Mouse (Mus musculus) MEL (cell line): ENCODE measurements around the gene Dlg2. TPM values are rescaled to one million over a fixed set of nuclear protein-coding genes. Genes with fewer than 3 reads are reported as not detected.

Source experiments
- DNase-seq: peaks from one replicate; pipeline ENCODE4 v3.0.0; 2011; ENCODE audit warnings: low read depth, low spot score
- H3K27ac ChIP-seq: 2 replicates; pipeline ENCODE4 v1.5.1; 2012; ENCODE audit warnings: low read depth, mild to moderate bottlenecking, control low read depth, low read length, moderate library complexity; ENCODE audit not compliant: control insufficient read depth
- H3K27me3 ChIP-seq, 2 experiments: fragments of 150-350 bp in 1 of 2; sonication (generic) in 1 of 2; 2 replicates each; pipeline ENCODE4 v1.6.1; 2012; ENCODE audit warnings: low read length in 2 of 2, mild to moderate bottlenecking in 2 of 2, improper control_type of control experiment in 1 of 2, moderate library complexity in 1 of 2; ENCODE audit not compliant: insufficient read depth in 2 of 2, control insufficient read depth in 1 of 2
- H3K36me3 ChIP-seq, 2 experiments: 2 replicates each; pipeline ENCODE4 v1.6.1; 2012 to 2014; ENCODE audit warnings: low read length in 2 of 2, improper control_type of control experiment in 1 of 2, inconsistent platforms in 1 of 2, mild to moderate bottlenecking in 1 of 2; ENCODE audit not compliant: insufficient read depth in 2 of 2, control insufficient read depth in 1 of 2
- H3K4me1 ChIP-seq, 2 experiments: fragments of 150-350 bp in 1 of 2; sonication (generic) in 1 of 2; 2 replicates each; pipeline ENCODE4 v1.6.1; 2012; ENCODE audit warnings: low read length in 2 of 2, improper control_type of control experiment in 1 of 2, mild to moderate bottlenecking in 1 of 2; ENCODE audit not compliant: insufficient read depth in 2 of 2, control insufficient read depth in 1 of 2
- H3K4me3 ChIP-seq, 2 experiments: fragments of 150-350 bp in 1 of 2; sonication (generic) in 1 of 2; 2 replicates each; pipeline ENCODE4 v1.5.1; 2012; ENCODE audit warnings: low read depth in 2 of 2, low read length in 2 of 2, mild to moderate bottlenecking in 2 of 2, moderate library complexity in 2 of 2, control low read depth in 1 of 2, improper control_type of control experiment in 1 of 2; ENCODE audit not compliant: control insufficient read depth in 1 of 2, insufficient read depth in 1 of 2
- H3K79me2 ChIP-seq: 2 replicates; pipeline ENCODE4 v1.6.1; 2012; ENCODE audit warnings: mild to moderate bottlenecking, low read length, moderate library complexity; ENCODE audit not compliant: control insufficient read depth, poor library complexity, insufficient read depth
- H3K9ac ChIP-seq: 2 replicates; pipeline ENCODE4 v1.6.1; 2012; ENCODE audit warnings: low read depth, mild to moderate bottlenecking, control low read depth, low read length, moderate library complexity; ENCODE audit not compliant: control insufficient read depth, poor library complexity, severe bottlenecking
- H3K9me3 ChIP-seq: fragments of 150-350 bp; sonication (generic); replicated peaks from 2 replicates; pipeline ENCODE4 v1.6.1; 2012; ENCODE audit warnings: mild to moderate bottlenecking, low read length, improper control_type of control experiment, moderate library complexity; ENCODE audit not compliant: insufficient read depth
- BHLHE40 ChIP-seq: IDR thresholded peaks from 2 replicates; pipeline ENCODE4 v1.6.1; 2012; ENCODE audit warnings: low read depth, mild to moderate bottlenecking, inconsistent platforms, low read length, improper control_type of control experiment, borderline replicate concordance
- CHD1 ChIP-seq: IDR thresholded peaks from 2 replicates; pipeline ENCODE4 v1.6.1; 2012; ENCODE audit warnings: low read depth, mild to moderate bottlenecking, inconsistent platforms, low read length, improper control_type of control experiment
- CHD2 ChIP-seq: IDR thresholded peaks from 2 replicates; pipeline ENCODE4 v1.6.1; 2011; ENCODE audit warnings: low read length, improper control_type of control experiment
- E2F4 ChIP-seq: IDR thresholded peaks from 2 replicates; pipeline ENCODE4 v1.6.1; 2011; ENCODE audit warnings: low read depth, low read length, improper control_type of control experiment, borderline replicate concordance
- ELF1 ChIP-seq: IDR thresholded peaks from 2 replicates; pipeline ENCODE4 v1.6.1; 2014; ENCODE audit warnings: low read depth, mild to moderate bottlenecking, inconsistent platforms, low read length, improper control_type of control experiment, moderate library complexity
- GABPA ChIP-seq: IDR thresholded peaks from 2 replicates; pipeline ENCODE4 v1.6.1; 2012; ENCODE audit warnings: low read depth, mild to moderate bottlenecking, inconsistent platforms, low read length, improper control_type of control experiment, moderate library complexity
- HCFC1 ChIP-seq: IDR thresholded peaks from 2 replicates; pipeline ENCODE4 v1.6.1; 2012; ENCODE audit warnings: low read depth, mild to moderate bottlenecking, inconsistent platforms, low read length, improper control_type of control experiment, moderate library complexity
- JUND ChIP-seq: IDR thresholded peaks from 2 replicates; pipeline ENCODE4 v1.6.1; 2011; ENCODE audit warnings: low read depth, mild to moderate bottlenecking, improper control_type of control experiment, low read length
- MAX ChIP-seq: IDR thresholded peaks from 2 replicates; pipeline ENCODE4 v1.6.1; 2011; ENCODE audit warnings: low read length, improper control_type of control experiment
- MAZ ChIP-seq: IDR thresholded peaks from 2 replicates; pipeline ENCODE4 v1.6.1; 2012; ENCODE audit warnings: low read depth, mild to moderate bottlenecking, inconsistent platforms, low read length, improper control_type of control experiment
- MXI1 ChIP-seq: IDR thresholded peaks from 2 replicates; pipeline ENCODE4 v1.6.1; 2011; ENCODE audit warnings: mild to moderate bottlenecking, low read depth, low read length, improper control_type of control experiment
- MYB ChIP-seq: IDR thresholded peaks from 2 replicates; pipeline ENCODE4 v1.6.1; 2011; ENCODE audit warnings: mild to moderate bottlenecking, low read depth, low read length, improper control_type of control experiment
- MYC ChIP-seq: IDR thresholded peaks from 2 replicates; pipeline ENCODE4 v1.6.1; 2011; ENCODE audit warnings: low read depth, mild to moderate bottlenecking, low read length, improper control_type of control experiment, moderate library complexity
- NELFE ChIP-seq: IDR thresholded peaks from 2 replicates; pipeline ENCODE4 v1.6.1; 2011; ENCODE audit warnings: low read depth, low read length, improper control_type of control experiment
- POLR2A ChIP-seq, 2 experiments: IDR thresholded peaks; 2 replicates each; pipeline ENCODE4 v1.6.1; 2011 to 2012; ENCODE audit warnings: low read length in 2 of 2, mild to moderate bottlenecking in 2 of 2, control low read depth in 1 of 2, improper control_type of control experiment in 1 of 2, low read depth in 1 of 2, moderate library complexity in 1 of 2; ENCODE audit not compliant: control insufficient read depth in 1 of 2, insufficient read depth in 1 of 2, poor library complexity in 1 of 2
- POLR2AphosphoS2 ChIP-seq: IDR thresholded peaks from 2 replicates; pipeline ENCODE4 v1.6.1; 2011; ENCODE audit warnings: low read length, improper control_type of control experiment
- POLR2AphosphoS5 ChIP-seq: IDR thresholded peaks from 2 replicates; pipeline ENCODE4 v1.6.1; 2012; ENCODE audit warnings: low read depth, borderline replicate concordance, mild to moderate bottlenecking, inconsistent platforms, low read length, moderate library complexity, mixed read lengths
- SMC3 ChIP-seq: IDR thresholded peaks from 2 replicates; pipeline ENCODE4 v1.6.1; 2011; ENCODE audit warnings: low read depth, low read length, improper control_type of control experiment
- TAL1 ChIP-seq: IDR thresholded peaks from 2 replicates; pipeline ENCODE4 v1.6.1; 2012; ENCODE audit warnings: mild to moderate bottlenecking, inconsistent platforms, low read length, moderate library complexity, mixed read lengths
- TBP ChIP-seq: IDR thresholded peaks from 2 replicates; pipeline ENCODE4 v1.8.0; 2011; ENCODE audit warnings: low read depth, low read length, improper control_type of control experiment
- UBTF ChIP-seq: IDR thresholded peaks from 2 replicates; pipeline ENCODE4 v1.6.1; 2012; ENCODE audit warnings: low read depth, mild to moderate bottlenecking, inconsistent platforms, low read length, improper control_type of control experiment, moderate library complexity, borderline replicate concordance; ENCODE audit not compliant: insufficient read depth
- USF1 ChIP-seq: IDR thresholded peaks from 2 replicates; pipeline ENCODE4 v1.6.1; 2014; ENCODE audit warnings: low read depth, mild to moderate bottlenecking, inconsistent platforms, low read length, improper control_type of control experiment, moderate library complexity
- ZC3H11A ChIP-seq: IDR thresholded peaks from 2 replicates; pipeline ENCODE4 v1.6.1; 2012; ENCODE audit warnings: low read depth, mild to moderate bottlenecking, inconsistent platforms, low read length, improper control_type of control experiment
- ZMIZ1 ChIP-seq: IDR thresholded peaks from 2 replicates; pipeline ENCODE4 v1.6.1; 2012; ENCODE audit warnings: low read depth, mild to moderate bottlenecking, inconsistent platforms, low read length, improper control_type of control experiment, moderate library complexity
- polyA plus RNA-seq, 2 experiments: library from polyadenylated mRNA; stranded (reverse) in 1 of 2; unstranded in 1 of 2; fragments of >175 nt in 1 of 2; fragments of >200 nt in 1 of 2; gene quantifications; 2 replicates each; pipeline versions ENCODE4 v1.2.1 to v1.2.4; 2012; ENCODE audit warnings: low replicate concordance in 2 of 2, low read depth in 1 of 2; ENCODE audit not compliant: insufficient read length in 2 of 2, insufficient read depth in 1 of 2, missing spikeins in 1 of 2
- total RNA-seq: library from RNA; depleted of rRNA; stranded (reverse); fragments of 300-350 nt; gene quantifications from 2 replicates; pipeline ENCODE4 v1.2.3, GENCODE M21; 2012

The Dlg2 gene
- total and polyA plus RNA-seq, 3 experiments, result 0.04 TPM; not detected in 2

GRCm38 (mm10) chr7:92442082-92442481 is 1965.6 kb downstream of the Dlg2 start:
- Histone ChIP-seq H3K4me1 (no peaks in the 10 kb centered on the region), H3K27ac (no peak overlapping the region), H3K9me3 (no peaks in the 10 kb centered on the region), H3K27me3 (no peaks in the 10 kb centered on the region), H3K36me3 (no peaks in the 10 kb centered on the region), H3K4me3 (no peak overlapping the region), H3K79me2 (no peaks in the 10 kb centered on the region), H3K9ac (no peak overlapping the region)
- TF ChIP-seq POLR2AphosphoS5, result no peak
- no peak for TF ChIP-seq MAX
- no peak for TF ChIP-seq SMC3
- TF ChIP-seq E2F4, result no peak
- TF ChIP-seq CHD1, result no peak
- no peak for TF ChIP-seq CHD2
- TF ChIP-seq BHLHE40, result no peak
- TF ChIP-seq MYB, result no peak
- TF ChIP-seq MXI1, result no peak
- no peak for TF ChIP-seq ELF1
- TF ChIP-seq POLR2A (IDR thresholded peaks at IDR 0.05; ENCODE audit: control insufficient read depth in 1 of 2, insufficient read depth in 1 of 2, low read depth in 1 of 2, low read length in 2 of 2, poor library complexity in 1 of 2), result no peak
- no peak for TF ChIP-seq UBTF
- no peak for TF ChIP-seq ZC3H11A
- TF ChIP-seq ZMIZ1, result no peak
- no peak for DNase-seq

DNA sequence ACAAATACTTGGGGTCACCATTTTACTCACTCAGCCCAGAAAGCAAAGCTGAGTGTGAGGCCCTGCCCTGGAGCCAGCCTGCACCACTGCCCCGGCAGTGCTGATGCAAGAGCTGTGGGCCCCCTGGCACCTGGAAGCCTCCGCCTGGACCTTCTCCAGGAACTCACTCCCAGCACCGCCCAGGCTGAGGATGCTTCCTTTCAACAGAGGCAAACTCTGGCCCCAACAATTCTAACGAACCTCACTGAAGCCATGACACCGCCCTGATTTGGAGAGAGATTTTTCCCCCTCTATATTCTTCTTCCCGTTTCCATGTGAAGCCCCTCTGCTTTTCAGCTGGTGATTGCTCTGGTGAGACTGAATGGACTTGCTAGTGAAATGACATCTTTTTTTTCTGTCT is 1971.5 kb downstream of the Dlg2 start:
- H3K36me3 ChIP-seq, result no peaks in the 10 kb centered on the region
- TF ChIP-seq BHLHE40, result no peak
- TF ChIP-seq POLR2AphosphoS2, result no peak
- no peak for TF ChIP-seq JUND
- TF ChIP-seq GABPA, result no peak
- TF ChIP-seq POLR2A (IDR thresholded peaks at IDR 0.05; ENCODE audit: control insufficient read depth in 1 of 2, insufficient read depth in 1 of 2, low read depth in 1 of 2, low read length in 2 of 2, poor library complexity in 1 of 2), result no peak
- TF ChIP-seq UBTF, result no peak
- TF ChIP-seq TAL1, result no peak
- TF ChIP-seq NELFE, result no peak
- no peak for TF ChIP-seq MYC
- no peak for TF ChIP-seq SMC3
- TF ChIP-seq TBP, result no peak
- no peak for TF ChIP-seq HCFC1
- no peak for TF ChIP-seq MAZ
- no peak for TF ChIP-seq USF1
- TF ChIP-seq ELF1, result no peak
- no peaks in the 10 kb centered on the region for H3K9me3 ChIP-seq
- no peak overlapping the region for H3K9ac ChIP-seq
- H3K27ac ChIP-seq, result no peak overlapping the region
- no peak for DNase-seq
- no peaks in the 10 kb centered on the region for H3K4me1 ChIP-seq
- H3K79me2 ChIP-seq, result no peaks in the 10 kb centered on the region
- no peaks in the 10 kb centered on the region for H3K27me3 ChIP-seq
- H3K4me3 ChIP-seq, result no peak overlapping the region
